Mouse (Mus musculus) heart, adult 2 months (tissue): ENCODE results near the gene Pltp. TPM values are rescaled to one million over a fixed set of nuclear protein-coding genes. Genes with fewer than 3 reads are reported as not detected.
A peak's percentile ranks its signal among the peaks of the same experiment; 100 is the strongest.

Source experiments
- DNase-seq, 2 experiments: peaks; one replicate each; pipeline ENCODE4 v3.0.0; 2021
- H3K27ac ChIP-seq: fragments of 200-600 bp; 2 replicates; pipeline ENCODE4 v1.8.1; 2022
- H3K27me3 ChIP-seq: fragments of 200-500 bp; 2 replicates; pipeline ENCODE4 v1.6.1; 2012; ENCODE audit warnings: mild to moderate bottlenecking, low read length, inconsistent platforms, mixed read lengths; ENCODE audit not compliant: control insufficient read depth, insufficient read depth
- H3K36me3 ChIP-seq: fragments of 200-500 bp; 2 replicates; pipeline ENCODE4 v1.6.1; 2012; ENCODE audit warnings: low read length, inconsistent platforms; ENCODE audit not compliant: control insufficient read depth, insufficient read depth
- H3K4me1 ChIP-seq: fragments of 200-500 bp; 2 replicates; pipeline ENCODE4 v1.6.1; 2011; ENCODE audit warnings: low read length; ENCODE audit not compliant: control insufficient read depth, insufficient read depth
- H3K4me3 ChIP-seq: fragments of 200-600 bp; 2 replicates; pipeline ENCODE4 v1.8.1; 2022
- H3K79me2 ChIP-seq: fragments of 200-500 bp; replicated peaks from 2 replicates; pipeline ENCODE4 v1.6.1; 2012; ENCODE audit warnings: mild to moderate bottlenecking, inconsistent platforms, low read length, moderate library complexity, mixed read lengths; ENCODE audit not compliant: control insufficient read depth, insufficient read depth
- H3K9ac ChIP-seq: fragments of 200-500 bp; 2 replicates; pipeline ENCODE4 v1.6.1; 2012; ENCODE audit warnings: low read depth, mild to moderate bottlenecking, control low read depth, inconsistent platforms, low read length, mixed read lengths
- CTCF ChIP-seq: fragments of 200-600 bp; IDR thresholded peaks from 2 replicates; pipeline ENCODE4 v1.8.1; 2022; ENCODE audit warnings: antibody characterized with exemption, mild to moderate bottlenecking, moderate library complexity
- EP300 ChIP-seq: fragments of 200-500 bp; IDR thresholded peaks from 2 replicates; pipeline ENCODE4 v1.6.1; 2011; ENCODE audit warnings: low read depth, low read length, control low read depth; ENCODE audit not compliant: insufficient read depth
- POLR2A ChIP-seq: fragments of 200-500 bp; IDR thresholded peaks from 2 replicates; pipeline ENCODE4 v1.6.1; 2011; ENCODE audit warnings: mild to moderate bottlenecking, low read depth, low read length, control low read depth; ENCODE audit not compliant: insufficient read depth
- WGBS: fragments of 180-500 bp; shearing (Covaris S2); methylation state at CpG from one replicate; pipeline ENCODE4 v1.1.7; 2018; 5-methylcytosine and 5-hydroxymethylcytosine counted together
- intact Hi-C: fragments of 180-260 bp; cut with DNase I; formaldehyde crosslinking; loops from one replicate; pipeline ENCODE4 v1.15.1; 2025
- polyA plus RNA-seq: library from polyadenylated mRNA; depleted of rRNA; stranded (reverse); fragments of >200 nt; gene quantifications from 2 replicates; pipeline ENCODE4 v1.2.3, GENCODE M21; 2012
- total RNA-seq, 2 experiments: library from RNA; stranded (reverse); gene quantifications; 2 replicates each; pipeline ENCODE4 v1.2.3; 2021

Pltp gene
- total and polyA plus RNA-seq, 3 experiments = 33.8 to 71.2 (median 36.1) TPM

DNA sequence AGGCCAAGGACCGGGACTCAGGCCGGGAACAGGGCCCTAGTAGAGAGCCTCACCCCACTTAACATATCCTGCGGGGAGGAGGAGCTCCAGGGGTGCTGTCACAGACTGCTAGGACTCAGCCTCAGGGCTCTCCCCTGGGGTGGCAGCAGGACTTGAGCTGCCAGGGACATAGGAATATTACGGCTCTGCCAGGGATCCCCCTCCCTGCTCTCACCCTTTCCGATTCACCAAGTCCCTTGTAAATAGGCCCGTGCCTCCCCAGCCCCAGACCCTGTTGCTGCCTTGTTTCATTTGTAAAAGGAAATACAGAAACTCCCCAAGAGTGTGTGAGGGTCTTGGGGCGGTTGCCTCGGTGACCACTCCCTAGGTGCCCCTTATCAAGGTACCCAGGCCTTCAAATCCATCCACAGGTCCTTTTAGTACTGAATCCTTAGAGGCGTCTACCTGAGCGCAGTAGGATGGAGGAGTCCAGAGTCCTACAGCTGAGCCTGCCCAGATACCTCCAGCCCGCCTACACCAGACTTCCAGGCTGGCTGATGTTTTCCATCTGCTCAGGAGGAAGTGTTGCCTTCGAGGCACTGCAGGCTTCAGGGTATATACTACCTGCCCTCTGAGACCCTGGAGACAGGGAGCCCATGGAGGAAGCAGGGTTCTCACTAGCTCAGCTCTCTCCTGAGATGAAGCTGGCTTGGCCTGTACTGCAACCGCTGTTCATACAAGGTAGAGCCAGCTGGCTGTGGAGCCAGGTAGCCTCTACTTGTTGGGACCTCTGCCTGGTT, 33.7 kb upstream of the Pltp start:
- Histone ChIP-seq H3K27ac (no peak overlapping the region), H3K36me3 (no peaks in the 10 kb centered on the region), H3K4me1 (peaks cover 2% of the 10 kb centered on the region), H3K27me3 (no peaks in the 10 kb centered on the region), H3K9ac (no peak overlapping the region), H3K79me2 (no peaks in the 10 kb centered on the region), H3K4me3 (no peak overlapping the region)
- intact Hi-C loops = no loop called here
- TF ChIP-seq EP300 = no peak
- TF ChIP-seq CTCF = no peak
- TF ChIP-seq POLR2A = no peak
- WGBS = 73% methylated on average over 13 of the region's 13 CpGs
- DNase-seq = no peak

DNA sequence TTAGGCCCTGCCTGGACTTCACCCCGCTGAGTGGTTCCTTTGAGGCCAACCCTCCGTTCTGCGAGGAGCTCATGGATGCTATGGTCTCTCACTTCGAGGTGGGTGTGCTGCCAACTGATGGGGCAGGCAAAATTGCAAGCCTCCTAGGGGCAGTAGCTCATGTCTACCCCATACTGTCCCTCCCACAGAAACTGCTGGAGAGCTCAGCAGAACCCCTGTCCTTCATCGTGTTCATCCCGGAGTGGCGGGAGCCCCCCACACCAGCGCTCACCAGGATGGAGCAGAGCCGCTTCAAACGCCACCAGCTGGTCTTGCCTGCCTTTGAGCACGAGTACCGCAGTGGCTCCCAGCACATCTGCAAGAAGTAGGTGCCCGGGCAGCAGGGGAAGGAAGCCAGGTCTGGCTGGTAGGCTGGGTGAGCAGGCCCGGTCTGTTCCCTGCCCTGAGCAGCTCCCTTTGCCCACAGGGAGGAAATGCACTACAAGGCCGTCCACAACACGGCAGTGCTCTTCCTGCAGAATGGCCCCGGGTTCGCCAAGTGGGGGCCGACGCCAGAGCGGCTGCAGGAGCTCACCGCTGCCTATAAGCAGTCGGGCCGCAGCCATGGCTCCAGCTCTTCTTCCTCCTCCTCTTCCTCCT, 33.0 kb upstream of the Pltp start:
- TF ChIP-seq CTCF = no peak
- intact Hi-C loops = no loop called here
- peaks cover under 1% of the 10 kb centered on the region; the same call in 1 of the 2 replicates for H3K36me3 ChIP-seq
- DNase-seq = no peak
- H3K27ac ChIP-seq = no peak overlapping the region
- no peak overlapping the region for H3K4me3 ChIP-seq
- H3K9ac ChIP-seq = no peak overlapping the region
- no peaks in the 10 kb centered on the region for H3K79me2 ChIP-seq
- H3K27me3 ChIP-seq = no peaks in the 10 kb centered on the region
- peaks cover 4% of the 10 kb centered on the region for H3K4me1 ChIP-seq
- 85% methylated on average over 24 of the region's 24 CpGs for WGBS

DNA sequence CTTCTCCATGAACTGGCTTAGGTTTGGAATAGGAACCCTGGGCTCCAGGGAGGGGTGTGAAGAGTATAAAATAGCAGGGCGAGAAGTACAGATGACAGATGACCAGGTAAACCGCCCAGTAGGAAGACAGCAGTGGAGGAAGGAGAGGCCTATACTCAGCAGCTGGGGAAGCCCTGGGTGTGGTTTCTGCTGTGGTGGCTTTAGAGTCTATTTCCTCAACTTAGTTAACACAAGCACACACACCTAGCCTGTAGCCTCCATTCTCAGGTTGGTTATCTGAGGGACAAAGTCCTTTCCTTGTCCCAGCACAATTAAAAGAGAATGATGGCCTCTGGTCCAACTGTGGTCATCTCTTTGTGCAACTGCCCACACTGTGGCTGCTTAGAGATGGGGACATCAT, 32.4 kb upstream of the Pltp start:
- DNase-seq = no peak
- Histone ChIP-seq H3K4me1 (peaks cover 4% of the 10 kb centered on the region), H3K4me3 (no peak overlapping the region), H3K79me2 (no peaks in the 10 kb centered on the region), H3K27ac (no peak overlapping the region), H3K27me3 (no peaks in the 10 kb centered on the region), H3K9ac (no peak overlapping the region), H3K36me3 (peaks cover 2% of the 10 kb centered on the region; the same call in 1 of the 2 replicates)
- TF ChIP-seq EP300 = no peak
- no peak for TF ChIP-seq CTCF
- no peak for TF ChIP-seq POLR2A
- intact Hi-C loops = no loop called here
- 90% methylated on average over 2 of the region's 2 CpGs for WGBS

DNA sequence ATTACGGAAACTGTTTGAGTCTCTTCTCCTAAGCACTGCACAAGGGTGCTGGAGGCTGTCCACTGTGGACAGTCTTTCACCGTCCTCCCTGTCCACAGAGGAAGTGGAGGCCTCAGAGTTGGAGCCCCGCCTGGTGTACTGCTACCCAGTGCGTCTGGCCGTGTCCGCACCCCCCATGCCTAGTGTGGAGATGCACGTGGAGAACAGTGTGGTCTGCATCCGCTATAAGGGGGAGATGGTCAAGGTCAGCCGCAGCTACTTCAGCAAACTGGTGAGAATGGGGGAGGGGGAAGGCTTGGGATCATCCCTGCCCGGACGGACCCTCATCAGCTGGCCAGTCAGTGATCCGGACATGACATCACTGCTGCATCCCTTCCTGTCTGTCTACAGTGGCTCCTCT, 31.5 kb upstream of the Pltp start:
- no peak for TF ChIP-seq CTCF
- TF ChIP-seq POLR2A = no peak
- TF ChIP-seq EP300 = no peak
- H3K4me1 ChIP-seq = peaks cover 4% of the 10 kb centered on the region
- WGBS = 64% methylated on average over 12 of the region's 12 CpGs
- peaks cover 2% of the 10 kb centered on the region; the same call in 1 of the 2 replicates for H3K36me3 ChIP-seq
- no peak overlapping the region for H3K4me3 ChIP-seq
- DNase-seq = no peak
- H3K79me2 ChIP-seq = no peaks in the 10 kb centered on the region
- intact Hi-C loops = no loop called here
- H3K9ac ChIP-seq = no peak overlapping the region
- H3K27ac ChIP-seq = no peak overlapping the region
- H3K27me3 ChIP-seq = no peaks in the 10 kb centered on the region

DNA sequence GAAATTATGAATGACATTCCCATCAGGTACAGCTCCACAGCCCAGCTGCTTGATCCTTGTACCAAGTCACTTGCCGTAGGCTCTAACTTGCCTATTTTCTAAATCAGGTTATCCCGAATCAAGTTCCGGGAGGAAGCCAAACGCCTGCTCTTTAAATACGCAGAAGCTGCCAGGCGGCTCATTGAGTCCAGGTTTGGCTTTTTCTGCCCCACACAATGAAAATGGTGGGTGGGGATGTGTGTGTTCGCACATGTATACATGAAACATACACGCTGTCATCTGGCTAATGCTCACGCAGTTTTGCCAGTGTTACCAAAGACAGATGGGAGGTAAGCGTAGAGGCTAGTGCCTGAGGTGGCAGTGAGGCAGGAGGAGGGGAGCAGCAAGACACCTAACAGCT, 29.1 kb upstream of the Pltp start:
- Histone ChIP-seq H3K79me2 (no peaks in the 10 kb centered on the region; the same call in 1 of the 2 replicates), H3K4me3 (no peak overlapping the region), H3K9ac (no peak overlapping the region), H3K4me1 (peaks cover 2% of the 10 kb centered on the region), H3K27ac (no peak overlapping the region), H3K27me3 (no peaks in the 10 kb centered on the region), H3K36me3 (peaks cover 2% of the 10 kb centered on the region; the same call in 1 of the 2 replicates)
- no peak for TF ChIP-seq POLR2A
- TF ChIP-seq EP300 = no peak
- no peak for TF ChIP-seq CTCF
- 94% methylated on average over 10 of the region's 10 CpGs for WGBS
- DNase-seq = no peak
- intact Hi-C loops = no loop called here

DNA sequence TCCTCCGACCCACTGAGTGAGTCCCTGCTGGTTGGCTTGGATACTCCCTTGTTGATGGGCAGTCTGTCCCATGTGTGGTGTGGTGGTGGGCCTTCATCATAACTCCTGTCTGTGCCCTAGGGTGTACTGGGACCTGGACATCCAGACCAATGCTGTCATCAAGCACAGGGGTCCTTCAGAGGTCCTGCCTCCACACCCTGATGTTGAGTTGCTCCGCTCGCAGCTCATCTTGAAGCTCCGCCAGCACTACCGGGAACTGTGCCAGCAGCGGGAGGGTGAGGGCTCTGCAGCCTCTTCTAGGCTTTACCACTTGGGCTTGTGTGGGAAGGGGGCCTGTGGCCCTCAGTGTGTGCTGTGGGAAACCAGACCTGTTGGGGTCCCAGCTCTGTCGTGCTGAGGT, 28.3 kb upstream of the Pltp start:
- peaks cover 2% of the 10 kb centered on the region; the same call in 1 of the 2 replicates for H3K36me3 ChIP-seq
- TF ChIP-seq POLR2A (no peak), EP300 (no peak), CTCF (no peak)
- DNase-seq = peak; percentile 74 to 86
- intact Hi-C loops = no loop called here
- H3K9ac ChIP-seq = no peak overlapping the region
- H3K79me2 ChIP-seq = no peaks in the 10 kb centered on the region; the same call in 1 of the 2 replicates
- H3K4me1 ChIP-seq = peaks cover 4% of the 10 kb centered on the region
- no peak overlapping the region for H3K4me3 ChIP-seq
- WGBS = 22% methylated on average over 7 of the region's 7 CpGs
- no peaks in the 10 kb centered on the region for H3K27me3 ChIP-seq
- H3K27ac ChIP-seq = no peak overlapping the region
